Mouse (Mus musculus): ENCODE data around the gene Vmn1r174.
"Not testable (repeated sequence)": the region's sequence is repeated elsewhere in the genome, so short reads cannot be mapped to it uniquely, and the experiment has no call there.

DNA sequence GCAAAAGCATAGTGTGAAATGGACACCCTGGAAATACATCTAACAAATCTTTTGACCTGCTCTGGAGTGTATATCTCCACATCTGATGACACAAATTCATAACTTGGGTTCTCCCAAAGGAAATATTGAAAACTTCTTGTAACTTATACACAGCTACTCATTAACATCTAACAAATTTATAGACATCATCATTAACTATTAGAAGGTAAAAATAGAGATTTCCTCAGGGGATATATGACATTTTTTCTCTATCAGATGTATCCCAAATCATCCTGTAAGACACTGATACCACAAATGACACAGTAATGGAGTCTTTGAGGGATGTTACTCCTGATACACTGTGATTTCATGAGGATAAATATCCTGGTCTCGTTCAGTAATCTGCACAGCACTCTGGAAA, at the start of gene Vmn1r174:
- TF ChIP-seq POLR2A (IDR thresholded peaks at IDR 0.05; ENCODE audit: borderline replicate concordance, extremely low read depth, insufficient read depth, insufficient read length, poor library complexity, severe bottlenecking); CTCF (IDR thresholded peaks at IDR 0.05; ENCODE audit: borderline replicate concordance, extremely low read depth, insufficient read depth, insufficient read length): not testable (repeated sequence)

All from brain, embryonic 14.5 days (tissue).